ENCODE assay signal across 12 mouse cellular contexts in the genomic region with DNA sequence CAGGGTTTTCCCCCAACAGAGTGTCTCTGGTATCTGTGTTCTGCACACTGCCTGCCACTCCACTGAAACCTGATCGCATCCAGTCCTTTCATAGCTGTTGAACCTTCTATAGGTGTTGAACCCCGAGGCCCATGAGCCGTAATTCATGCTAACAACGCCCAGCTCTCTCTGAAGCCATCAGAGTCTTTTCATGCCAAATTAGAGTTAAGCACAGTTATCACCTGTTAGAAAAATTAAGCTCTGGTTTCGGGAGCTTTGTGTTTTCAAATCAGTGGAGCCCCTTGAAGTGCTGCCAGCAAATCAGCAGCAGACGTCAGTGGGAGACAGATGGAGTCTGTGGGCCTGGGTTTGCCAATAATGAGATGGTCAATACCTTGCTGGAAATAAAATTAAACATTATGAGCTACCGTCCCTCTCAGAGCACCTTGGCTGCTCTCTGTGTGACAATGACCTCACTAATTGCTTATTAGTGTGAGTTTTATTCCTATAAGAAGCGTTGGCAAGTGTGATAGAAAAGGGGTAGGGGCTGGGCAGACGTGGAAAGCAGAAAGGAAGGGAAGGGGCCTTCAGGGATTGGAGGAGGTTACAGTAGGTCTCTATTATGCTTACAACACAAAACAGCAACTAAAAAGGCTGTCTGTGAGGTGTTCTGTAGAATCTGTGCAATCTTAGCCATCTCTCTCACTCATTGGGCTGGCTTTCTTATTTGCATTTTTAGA.
DNase-seq lines count a peak whose midpoint lies in the region; ATAC-seq lines count a peak whose summit lies in the region.
"Had no signal": no experiment of that assay in that cellular context is flagged by ENCODE, and none has a peak within 500 bp of the region (broad histone marks: within the 10 kb centered on the region; RNA-seq: fewer than 3 reads in every experiment).

No protein-coding gene starts in this region.

- 44% methylated on average over 9 of the region's 9 CpGs for WGBS in hindbrain, embryonic 16.5 days
- WGBS in hindbrain, embryonic 10.5 days = 74% methylated on average over 9 of the region's 9 CpGs
- WGBS in forebrain, embryonic 10.5 days = 58% methylated on average over 9 of the region's 9 CpGs
- 11% methylated on average over 9 of the region's 9 CpGs for WGBS in limb, embryonic 13.5 days

- peaks cover 6% of the 10 kb centered on the region for H3K4me1 ChIP-seq in hindbrain, embryonic 16.5 days (ENCODE audit: control insufficient read depth, insufficient read depth, low read depth, low read length)
- H3K4me1 ChIP-seq in hindbrain, embryonic 10.5 days (replicated peaks) = peaks cover 24% of the 10 kb centered on the region
- H3K4me1 ChIP-seq in forebrain, embryonic 10.5 days = peaks cover 39% of the 10 kb centered on the region
- peaks cover 24% of the 10 kb centered on the region for H3K4me1 ChIP-seq in limb, embryonic 13.5 days

- no peaks in the 10 kb centered on the region for H3K27me3 ChIP-seq in hindbrain, embryonic 16.5 days (replicated peaks; ENCODE audit: control insufficient read depth, insufficient read depth, low read length)
- no peaks in the 10 kb centered on the region for H3K27me3 ChIP-seq in hindbrain, embryonic 10.5 days (ENCODE audit: insufficient read depth, poor library complexity, severe bottlenecking)
- H3K27me3 ChIP-seq in forebrain, embryonic 10.5 days (ENCODE audit: poor library complexity, severe bottlenecking) = no peaks in the 10 kb centered on the region
- peaks cover 11% of the 10 kb centered on the region for H3K27me3 ChIP-seq in limb, embryonic 13.5 days

- intact Hi-C loops in heart, postnatal 36 days (cut with DNase I) = no loop called here

- no peaks in the 10 kb centered on the region for H3K36me3 ChIP-seq in hindbrain, embryonic 16.5 days (ENCODE audit: control insufficient read depth, insufficient read depth, low read length)
- H3K36me3 ChIP-seq in hindbrain, embryonic 10.5 days = no peaks in the 10 kb centered on the region
- no peaks in the 10 kb centered on the region for H3K36me3 ChIP-seq in forebrain, embryonic 10.5 days (replicated peaks)
- no peaks in the 10 kb centered on the region for H3K36me3 ChIP-seq in limb, embryonic 13.5 days

- no peak for DNase-seq in hindbrain, embryonic 10.5 days (ENCODE audit: low spot score)
- peak; percentile 53 for DNase-seq in embryo, embryonic 10.5 days (ENCODE audit: low spot score)
- no peak for DNase-seq in forebrain, embryonic 10.5 days (ENCODE audit: extremely low spot score, low spot score)
- no peak for DNase-seq in thymus, postnatal 10 days (ENCODE audit: low spot score in 2 of 2)
- DNase-seq in adrenal gland, adult 2 months = no peak
- no peak for DNase-seq in heart, postnatal 36 days
- DNase-seq: thymus, postnatal 25 days had no signal

- H3K4me3 ChIP-seq in hindbrain, embryonic 16.5 days (ENCODE audit: low read length) = no peak overlapping the region
- H3K4me3 ChIP-seq in hindbrain, embryonic 10.5 days = no peak overlapping the region
- H3K4me3 ChIP-seq in forebrain, embryonic 10.5 days = no peak overlapping the region
- H3K4me3 ChIP-seq in limb, embryonic 13.5 days = no peak overlapping the region
- H3K4me3 ChIP-seq: left cerebral cortex, adult 2 months had no signal

- peak; percentile 68 for ATAC-seq in hindbrain, embryonic 16.5 days
- ATAC-seq in limb, embryonic 13.5 days (ENCODE audit: low FRiP score, low read depth) = peak; percentile 46; the same call in 1 of the 2 replicates
- ATAC-seq: activated CD4-positive, CD25-positive, alpha-beta regulatory T cell, adult 4 months had no signal

- H3K9me3 ChIP-seq in hindbrain, embryonic 16.5 days (ENCODE audit: control insufficient read depth, low read length) = no peaks in the 10 kb centered on the region
- no peaks in the 10 kb centered on the region for H3K9me3 ChIP-seq in hindbrain, embryonic 10.5 days
- no peaks in the 10 kb centered on the region for H3K9me3 ChIP-seq in forebrain, embryonic 10.5 days
- H3K9me3 ChIP-seq in limb, embryonic 13.5 days = no peaks in the 10 kb centered on the region

- no peak overlapping the region for H3K9ac ChIP-seq in hindbrain, embryonic 16.5 days (ENCODE audit: low read depth, low read length)
- no peak overlapping the region for H3K9ac ChIP-seq in limb, embryonic 13.5 days

- H3K27ac ChIP-seq in hindbrain, embryonic 16.5 days (ENCODE audit: low read depth, low read length) = no peak overlapping the region
- H3K27ac ChIP-seq in hindbrain, embryonic 10.5 days = no peak overlapping the region
- peak overlapping the region; percentile 60; the same call in 1 of the 2 replicates for H3K27ac ChIP-seq in forebrain, embryonic 10.5 days
- H3K27ac ChIP-seq in limb, embryonic 13.5 days = no peak overlapping the region
- H3K27ac ChIP-seq: kidney, postnatal 0 days; left cerebral cortex, adult 2 months had no signal

- H3K4me2 ChIP-seq in hindbrain, embryonic 16.5 days (ENCODE audit: low read length) = no peak overlapping the region
- peak overlapping the region; percentile 51 for H3K4me2 ChIP-seq in limb, embryonic 13.5 days (replicated peaks)
